Mouse (Mus musculus) intestine, embryonic 16.5 days (tissue): ENCODE measurements around the gene Tmem203. TPM values are rescaled to one million over a fixed set of nuclear protein-coding genes. Genes with fewer than 3 reads are reported as not detected.
A peak's percentile ranks its signal among the peaks of the same experiment; 100 is the strongest.

ENCODE experiments used
- ATAC-seq: fragments of 200-750 bp; cut with Nextera tagmentation; 2 replicates; pipeline ENCODE4 v1.8.0; 2017; ENCODE audit warnings: moderate TSS enrichment, moderate library complexity
- H3K27ac ChIP-seq: fragments of 300-500 bp; sonication (generic); 2 replicates; pipeline ENCODE4 v1.5.1; 2014; ENCODE audit warnings: mild to moderate bottlenecking, low read length
- H3K27me3 ChIP-seq: fragments of 300-500 bp; sonication (generic); replicated peaks from 2 replicates; pipeline ENCODE4 v1.6.1; 2014; ENCODE audit warnings: low read length, control low read depth, mixed read lengths; ENCODE audit not compliant: control insufficient read depth, insufficient read depth
- H3K36me3 ChIP-seq: fragments of 300-500 bp; sonication (generic); 2 replicates; pipeline ENCODE4 v1.6.1; 2014; ENCODE audit warnings: low read length, control low read depth; ENCODE audit not compliant: control insufficient read depth, insufficient read depth
- H3K4me1 ChIP-seq: fragments of 300-500 bp; sonication (generic); 2 replicates; pipeline ENCODE4 v1.6.1; 2014; ENCODE audit warnings: low read length, control low read depth, mixed read lengths; ENCODE audit not compliant: control insufficient read depth, insufficient read depth
- H3K4me2 ChIP-seq: fragments of 300-500 bp; sonication (generic); 2 replicates; pipeline ENCODE4 v1.6.1; 2014; ENCODE audit warnings: low read depth, low read length, control low read depth
- H3K4me3 ChIP-seq: fragments of 300-500 bp; sonication (generic); 2 replicates; pipeline ENCODE4 v1.5.1; 2014; ENCODE audit warnings: mild to moderate bottlenecking, low read length
- H3K9ac ChIP-seq: fragments of 300-500 bp; sonication (generic); 2 replicates; pipeline ENCODE4 v1.6.1; 2014; ENCODE audit warnings: low read depth, low read length
- H3K9me3 ChIP-seq: fragments of 300-500 bp; sonication (generic); 2 replicates; pipeline ENCODE4 v1.6.1; 2016; ENCODE audit warnings: low read length, control low read depth; ENCODE audit not compliant: control insufficient read depth
- WGBS: fragments of 180-500 bp; shearing (Covaris S2); extraction: QIAGEN DNeasy Blood & Tissue Kit; methylation state at CpG from one replicate; pipeline ENCODE4 v1.1.7; 2014; 5-methylcytosine and 5-hydroxymethylcytosine counted together
- polyA plus RNA-seq: library from polyadenylated mRNA; unstranded; fragments of >200 nt; fragmentation: Nextera tagmentation; extraction: Ambion mirVana; gene quantifications from 2 replicates; pipeline ENCODE4 v1.2.1, GENCODE M21; 2015

The Tmem203 gene
- polyA plus RNA-seq, 1 experiment from 2014 or later, result 23.1 TPM

- peak overlapping the region; percentile 87 for H3K9ac ChIP-seq
These were observed 9.6 kb downstream of the Tmem203 start for GRCm38 (mm10) chr2:25264851-25265250.

GRCm38 (mm10) chr2:25265897-25266656 is 10.8 kb downstream of the Tmem203 start:
- H3K4me1 ChIP-seq, result peaks cover 46% of the 10 kb centered on the region
- 47% methylated on average over 6 of the region's 6 CpGs for WGBS

More at GRCm38 (mm10) chr2:25264851-25265250, 9.6 kb downstream of the Tmem203 start:
- Histone ChIP-seq H3K27ac (peak overlapping the region; percentile 96), H3K36me3 (peaks cover 6% of the 10 kb centered on the region), H3K9me3 (no peaks in the 10 kb centered on the region), H3K4me2 (peak overlapping the region; percentile 96), H3K27me3 (peaks cover 5% of the 10 kb centered on the region; the same call in 1 of the 2 replicates), H3K4me1 (peaks cover 41% of the 10 kb centered on the region), H3K4me3 (peak overlapping the region; percentile 93)
- WGBS, result 77% methylated on average over 3 of the region's 3 CpGs
- ATAC-seq, result no peak

GRCm38 (mm10) chr2:25266720-25267119 is 11.5 kb downstream of the Tmem203 start:
- Histone ChIP-seq H3K4me2 (peak overlapping the region; percentile 96), H3K27me3 (peaks cover 5% of the 10 kb centered on the region; the same call in 1 of the 2 replicates), H3K9me3 (no peaks in the 10 kb centered on the region), H3K4me1 (peaks cover 51% of the 10 kb centered on the region), H3K36me3 (peaks cover 11% of the 10 kb centered on the region), H3K27ac (peak overlapping the region; percentile 96), H3K9ac (peak overlapping the region; percentile 87), H3K4me3 (peak overlapping the region; percentile 93)
- ATAC-seq, result 0 out of 2 replicates have a peak, but pooled peaks have one; percentile 2
- WGBS, result 28% methylated on average over 2 of the region's 2 CpGs

More at GRCm38 (mm10) chr2:25265897-25266656, 10.8 kb downstream of the Tmem203 start:
- peaks cover 5% of the 10 kb centered on the region; the same call in 1 of the 2 replicates for H3K27me3 ChIP-seq
- H3K9ac ChIP-seq, result peak overlapping the region; percentile 87
- peak overlapping the region; percentile 96 for H3K27ac ChIP-seq
- H3K36me3 ChIP-seq, result peaks cover 11% of the 10 kb centered on the region
- no peaks in the 10 kb centered on the region for H3K9me3 ChIP-seq
- peak overlapping the region; percentile 96 for H3K4me2 ChIP-seq
- peak; percentile 29 for ATAC-seq
- H3K4me3 ChIP-seq, result peak overlapping the region; percentile 93

- peaks cover 51% of the 10 kb centered on the region for H3K4me1 ChIP-seq
- peaks cover 5% of the 10 kb centered on the region; the same call in 1 of the 2 replicates for H3K27me3 ChIP-seq
- peak overlapping the region; percentile 96 for H3K4me2 ChIP-seq
- H3K36me3 ChIP-seq, result peaks cover 11% of the 10 kb centered on the region
- ATAC-seq, result no peak; the same call in 1 of the 2 replicates
- peak overlapping the region; percentile 96 for H3K27ac ChIP-seq
- H3K4me3 ChIP-seq, result peak overlapping the region; percentile 93
- peak overlapping the region; percentile 87 for H3K9ac ChIP-seq
- no peaks in the 10 kb centered on the region for H3K9me3 ChIP-seq
These were observed 12.0 kb downstream of the Tmem203 start for GRCm38 (mm10) chr2:25267241-25267640.

GRCm38 (mm10) chr2:25267746-25268309 is 12.6 kb downstream of the Tmem203 start:
- Histone ChIP-seq H3K9ac (peak overlapping the region; percentile 87; the same call in 1 of the 2 replicates), H3K4me1 (peaks cover 52% of the 10 kb centered on the region), H3K4me2 (peak overlapping the region; percentile 96; the same call in 1 of the 2 replicates), H3K36me3 (peaks cover 11% of the 10 kb centered on the region), H3K4me3 (peak overlapping the region; percentile 93; the same call in 1 of the 2 replicates), H3K9me3 (no peaks in the 10 kb centered on the region), H3K27me3 (peaks cover 5% of the 10 kb centered on the region; the same call in 1 of the 2 replicates), H3K27ac (peak overlapping the region; percentile 96)
- no peak for ATAC-seq
- 78% methylated on average over 4 of the region's 4 CpGs for WGBS

GRCm38 (mm10) chr2:25271827-25272511 is 16.7 kb downstream of the Tmem203 start, which contains the start of the genes Ssna1 and Anapc2:
Gene Ssna1 (minus strand): TSS chr2:25272438.
Gene Anapc2 (plus strand): TSS chr2:25272478.
- under 1% methylated on average over 54 of the region's 55 CpGs for WGBS
- H3K27me3 ChIP-seq, result no peaks in the 10 kb centered on the region
- peak within 1 kb of the TSS; percentile 92 for H3K4me3 ChIP-seq
- H3K9ac ChIP-seq, result peak within 1 kb of the TSS; percentile 94
- ATAC-seq, result peak; percentile 95
- peak within 1 kb of the TSS; percentile 85 for H3K27ac ChIP-seq
- H3K36me3 ChIP-seq, result peaks cover 16% of the 10 kb centered on the region
- H3K4me2 ChIP-seq, result peak within 1 kb of the TSS; percentile 91
- no peaks in the 10 kb centered on the region for H3K9me3 ChIP-seq
- H3K4me1 ChIP-seq, result peaks cover 32% of the 10 kb centered on the region

- Histone ChIP-seq H3K4me3 (peak overlapping the region; percentile 92), H3K4me1 (peaks cover 26% of the 10 kb centered on the region), H3K9ac (peak overlapping the region; percentile 94), H3K27ac (peak overlapping the region; percentile 41), H3K27me3 (no peaks in the 10 kb centered on the region), H3K9me3 (no peaks in the 10 kb centered on the region), H3K4me2 (peak overlapping the region; percentile 91), H3K36me3 (peaks cover 17% of the 10 kb centered on the region)
- 0% methylated on average over 29 of the region's 29 CpGs for WGBS
- ATAC-seq, result peak; percentile 67
These were observed 17.3 kb downstream of the Tmem203 start for GRCm38 (mm10) chr2:25272515-25272914.

GRCm38 (mm10) chr2:25273010-25273409 is 17.8 kb downstream of the Tmem203 start:
- Histone ChIP-seq H3K4me3 (peak overlapping the region; percentile 92), H3K9me3 (no peaks in the 10 kb centered on the region), H3K27ac (peak overlapping the region; percentile 41), H3K4me1 (peaks cover 23% of the 10 kb centered on the region), H3K9ac (peak overlapping the region; percentile 94), H3K36me3 (peaks cover 22% of the 10 kb centered on the region), H3K4me2 (peak overlapping the region; percentile 91), H3K27me3 (no peaks in the 10 kb centered on the region)
- WGBS, result 32% methylated on average over 16 of the region's 16 CpGs
- ATAC-seq, result no peak
